Mouse (Mus musculus): ENCODE results near the gene Pnmt.

DNA sequence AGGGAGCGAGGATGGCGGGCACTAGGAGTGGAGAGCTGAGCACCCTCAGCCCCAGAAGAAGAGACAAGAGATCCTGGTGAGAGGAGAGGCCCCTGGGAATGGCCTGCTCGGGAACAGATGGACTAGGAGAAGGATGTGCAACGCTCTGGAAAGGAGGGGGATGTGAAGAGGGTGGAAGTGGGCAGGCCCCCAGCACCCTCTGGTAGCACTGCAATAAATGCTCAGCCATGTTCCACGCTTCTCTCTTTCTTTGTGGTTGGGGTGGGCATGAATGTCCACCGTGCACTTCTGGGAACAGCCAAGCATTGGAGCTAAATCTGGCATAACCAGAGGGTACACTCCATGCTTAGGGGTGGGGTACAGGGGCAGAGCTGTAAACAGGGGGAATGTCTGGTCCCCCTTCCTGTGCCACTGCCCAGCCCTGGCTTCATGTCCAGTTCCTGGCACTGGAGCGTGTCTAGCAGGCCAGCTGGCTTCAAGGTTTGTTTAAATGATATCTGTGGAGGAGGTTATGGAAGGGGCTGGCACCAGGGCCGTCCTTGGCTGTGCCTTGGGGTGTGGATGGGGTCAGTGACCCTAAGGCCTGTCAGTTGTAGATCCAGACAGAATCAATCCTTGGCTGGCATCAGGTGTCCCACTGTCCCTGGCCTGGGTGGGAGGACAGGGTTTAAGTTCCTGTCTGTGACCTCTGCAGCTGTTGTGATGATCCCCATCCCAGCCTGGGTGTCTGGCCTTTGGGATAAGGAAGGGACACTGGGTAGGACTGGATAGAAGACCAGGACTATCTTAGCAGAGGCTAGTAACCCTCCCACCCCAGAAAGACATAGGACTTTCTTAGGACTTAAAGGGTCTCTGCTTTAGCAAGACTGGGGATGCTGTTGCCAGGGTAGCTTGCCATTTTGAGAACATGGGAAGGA, 1.3 kb upstream of the Pnmt start:
- no peak for TF ChIP-seq KAT2A (conservative IDR thresholded peaks at IDR 0.05; ENCODE audit: low read depth, low read length)
- no peak for TF ChIP-seq CTCF (IDR thresholded peaks at IDR 0.05 in 2 of 3, conservative IDR thresholded peaks at IDR 0.05 in 1 of 3; ENCODE audit: control insufficient read depth in 1 of 3, insufficient read depth in 1 of 3, low read depth in 2 of 3, low read length in 3 of 3, poor library complexity in 1 of 3, severe bottlenecking in 1 of 3)
- TF ChIP-seq EP300 (IDR thresholded peaks at IDR 0.05; ENCODE audit: low read depth in 1 of 2, low read length in 2 of 2), result no peak
- TF ChIP-seq CHD2 (IDR thresholded peaks at IDR 0.05; ENCODE audit: low read length), result no peak

Data from MEL (cell line).